Mouse (Mus musculus) heart, postnatal 14 days (tissue): ENCODE results near the gene Fggy. TPM values are rescaled to one million over a fixed set of nuclear protein-coding genes. Genes with fewer than 3 reads are reported as not detected.

Experiments used
- DNase-seq, 2 experiments: peaks; one replicate each; pipeline ENCODE4 v3.0.0; 2021 to 2022
- intact Hi-C: fragments of 180-260 bp; cut with DNase I; formaldehyde crosslinking; loops from one replicate; pipeline ENCODE4 v1.15.1; 2025
- total RNA-seq, 2 experiments: library from RNA; stranded (reverse); gene quantifications; 2 replicates each; pipeline ENCODE4 v1.2.3; 2021

Fggy gene
- total RNA-seq, 2 experiments from 2014 or later = 6.0 to 6.7 TPM

DNA sequence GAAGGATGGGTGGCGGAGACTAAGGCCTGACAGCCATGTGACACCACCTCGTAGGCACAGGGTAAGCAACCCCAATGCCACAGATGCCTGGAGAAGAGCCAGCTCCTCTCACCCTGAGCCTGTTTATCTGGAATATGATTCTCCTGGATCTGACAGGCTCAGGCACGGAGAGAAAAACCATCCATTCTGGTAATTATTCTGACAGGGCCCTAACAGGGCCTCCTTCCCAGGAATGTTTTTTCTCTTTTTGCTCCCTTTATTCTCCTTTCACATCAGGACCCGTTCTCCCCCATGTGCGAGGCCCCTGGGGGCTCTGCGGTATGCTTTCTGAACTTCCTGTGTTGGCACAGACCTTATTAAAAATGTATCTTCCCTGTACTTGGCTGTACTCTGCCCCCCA is 94.7 kb downstream of the Fggy start:
- no peak for DNase-seq
- intact Hi-C loops = no loop called here

DNA sequence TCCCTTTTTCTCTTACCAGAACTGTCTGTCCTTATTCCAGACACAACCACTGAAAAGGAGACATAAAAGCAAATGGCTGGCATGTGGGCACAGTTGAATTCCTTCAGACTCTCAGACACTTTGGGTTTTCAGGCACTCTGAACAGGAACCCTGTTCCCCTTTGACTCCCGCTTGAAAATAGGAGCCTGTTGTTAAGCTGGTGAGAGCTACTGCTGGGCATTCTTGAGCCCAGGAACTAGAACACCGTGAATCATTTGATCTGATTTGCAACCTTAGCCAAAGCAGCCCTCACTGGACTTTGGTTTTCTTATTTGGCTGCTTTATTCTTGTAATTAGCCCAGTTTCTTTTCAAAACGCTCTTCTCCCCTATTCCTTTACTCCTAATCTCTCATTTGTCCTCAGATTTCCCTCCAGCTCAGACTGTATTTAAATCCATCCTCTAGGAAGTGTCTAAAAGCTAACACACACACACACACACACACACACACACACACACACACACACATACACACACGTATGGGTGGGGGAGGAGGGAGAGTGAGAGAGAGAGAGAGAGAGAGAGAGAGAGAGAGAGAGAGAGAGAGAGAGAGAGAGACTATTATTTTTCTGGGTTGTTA is 96.1 kb downstream of the Fggy start:
- DNase-seq = no peak

DNA sequence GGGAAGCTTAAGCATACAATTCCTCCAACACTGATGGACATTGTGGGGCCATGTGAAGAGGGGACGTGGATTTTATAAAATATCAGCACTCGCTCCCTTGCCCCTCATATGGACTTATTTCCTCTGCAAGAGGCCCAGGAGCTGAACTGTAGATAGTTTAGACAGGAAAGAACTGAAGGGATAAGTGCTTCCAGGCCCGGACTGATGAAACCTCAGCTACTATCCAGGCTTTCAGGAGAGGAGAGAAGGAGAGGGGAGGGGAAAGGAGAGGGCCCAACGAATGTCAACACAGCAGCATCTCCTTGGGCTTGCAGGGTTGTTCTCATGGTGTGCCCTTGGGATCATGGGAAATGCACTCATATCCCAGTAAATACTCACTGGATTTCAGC is 96.6 kb downstream of the Fggy start:
- no peak for DNase-seq
- intact Hi-C loops = no loop called here

More for the DNA sequence above, 96.1 kb downstream of the Fggy start:
- intact Hi-C loops = no loop called here

DNA sequence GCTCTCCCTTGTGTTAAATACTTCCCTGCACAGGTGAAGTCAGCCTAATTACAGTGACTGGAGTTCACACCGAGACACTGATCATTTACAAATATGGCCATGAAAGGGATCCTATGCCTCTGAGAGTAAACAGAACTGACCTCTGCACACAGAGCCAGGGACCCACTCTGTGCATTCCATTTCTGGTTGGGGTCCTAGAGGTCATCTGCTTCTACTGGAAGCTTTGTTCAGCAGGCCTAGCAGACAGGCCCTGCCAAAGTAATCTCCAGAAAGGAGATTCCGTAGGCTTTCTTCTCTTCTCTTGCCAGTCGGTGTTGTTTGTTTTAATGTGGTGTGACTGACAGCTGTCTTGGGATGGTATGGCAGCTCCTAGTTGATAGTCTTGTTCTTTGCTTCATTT is 101.7 kb downstream of the Fggy start:
- DNase-seq = no peak
- intact Hi-C loops = no loop called here

DNA sequence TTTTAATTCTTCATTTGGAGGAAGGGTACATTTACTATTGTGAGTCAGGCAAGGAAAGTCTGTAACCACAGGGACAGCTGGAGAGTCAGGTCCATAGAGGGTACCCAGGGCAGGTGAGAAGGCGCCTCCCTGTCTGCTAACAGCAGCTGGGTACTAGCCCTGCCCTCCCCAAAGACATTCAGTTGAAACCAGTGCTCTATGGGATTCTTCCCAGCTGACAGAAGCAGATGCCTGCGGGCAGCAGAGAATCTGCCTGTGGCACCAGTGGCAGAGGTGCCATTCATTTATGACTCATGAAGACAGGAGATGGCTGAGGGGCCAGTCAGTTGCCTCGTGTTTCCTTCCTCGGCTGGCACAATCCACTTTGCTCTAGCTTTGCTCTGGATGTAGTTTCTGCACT is 106.3 kb downstream of the Fggy start:
- intact Hi-C loops = no loop called here
- no peak for DNase-seq

DNA sequence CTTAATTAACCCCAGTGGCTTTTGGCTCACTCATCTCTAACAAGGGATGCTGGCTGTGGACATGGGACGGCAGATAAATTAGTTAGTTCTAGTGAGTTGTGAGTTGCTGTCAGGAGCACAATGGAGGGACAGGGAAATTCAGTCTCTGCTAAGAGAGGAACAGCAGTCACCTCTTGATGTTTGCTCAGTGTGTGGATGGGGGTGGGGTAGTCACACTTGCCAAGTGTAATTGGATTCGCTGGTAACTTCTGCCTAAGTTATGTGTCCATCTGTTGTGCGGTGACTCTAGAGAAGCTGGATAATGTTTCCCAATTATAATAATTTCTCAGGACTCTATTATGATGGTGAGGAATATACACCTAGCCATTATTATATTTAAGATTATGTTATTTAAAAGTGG is 107.0 kb downstream of the Fggy start:
- intact Hi-C loops = no loop called here
- no peak for DNase-seq

DNA sequence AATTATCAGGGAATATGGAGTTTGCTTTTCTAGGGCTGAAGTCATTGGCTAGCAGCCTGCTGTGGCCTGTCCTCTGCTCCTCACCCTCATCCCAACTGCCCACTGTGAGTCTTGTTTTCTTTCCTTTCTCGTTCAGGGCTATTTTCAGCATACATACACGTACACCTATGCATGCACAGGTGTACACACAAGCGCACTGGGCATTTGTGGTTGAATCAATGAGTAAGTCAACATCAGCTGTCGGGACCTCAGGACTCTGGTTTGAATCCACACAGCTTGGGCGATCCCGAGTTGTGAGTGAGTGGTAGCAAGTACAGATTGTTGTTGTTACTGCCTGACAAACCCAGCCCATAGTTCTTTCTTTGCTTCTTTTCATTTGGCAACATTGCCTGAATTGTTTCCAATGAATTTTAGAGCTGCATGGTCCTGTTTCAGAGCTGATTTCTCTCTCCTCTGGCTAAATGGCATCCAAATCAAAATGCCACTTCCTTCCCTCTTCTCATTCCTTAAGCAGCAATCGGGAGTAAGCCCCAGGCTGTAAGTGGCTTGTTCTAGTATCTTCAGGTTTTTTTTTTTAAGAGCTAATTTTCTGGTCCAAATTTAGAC is 109.1 kb downstream of the Fggy start:
- intact Hi-C loops = no loop called here
- DNase-seq = no peak

DNA sequence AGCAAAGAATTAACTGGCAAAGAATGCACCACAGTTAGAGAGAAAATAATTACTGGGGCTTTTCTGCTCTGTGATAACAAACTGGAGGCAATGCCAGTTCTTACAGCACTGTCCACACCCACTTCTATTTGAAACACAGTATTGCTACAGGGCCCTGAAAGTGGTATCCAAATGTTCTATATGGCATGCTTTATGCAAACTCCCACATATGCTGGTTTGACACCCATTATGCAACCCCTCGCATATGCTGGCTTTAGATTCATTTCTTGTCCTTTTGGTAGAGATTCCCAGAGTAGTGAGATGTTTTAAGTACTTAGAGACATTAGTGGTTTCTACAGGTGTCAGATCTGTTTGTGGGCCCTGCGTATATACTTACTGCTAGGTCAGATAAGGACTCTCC is 109.6 kb downstream of the Fggy start:
- DNase-seq = no peak
- intact Hi-C loops = no loop called here

DNA sequence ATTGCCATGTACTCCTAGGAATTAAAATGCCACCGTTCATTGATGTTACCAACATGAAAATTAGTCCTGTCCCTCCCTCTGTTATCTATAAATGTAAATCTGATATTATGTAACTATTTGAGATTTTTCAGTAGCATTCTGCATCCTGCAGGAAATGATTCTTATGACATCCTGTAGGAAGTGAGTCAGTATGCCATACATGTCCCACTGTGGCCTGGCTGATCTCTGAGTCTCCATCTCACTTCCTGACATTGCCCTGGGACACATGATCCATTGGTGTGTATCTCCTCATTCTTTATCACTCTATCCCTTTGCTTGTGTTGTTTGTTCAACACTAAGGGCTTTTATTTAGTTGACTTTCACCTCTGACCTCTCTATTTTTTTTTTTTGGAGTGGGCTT is 110.3 kb downstream of the Fggy start:
- no peak for DNase-seq
- intact Hi-C loops = no loop called here

DNA sequence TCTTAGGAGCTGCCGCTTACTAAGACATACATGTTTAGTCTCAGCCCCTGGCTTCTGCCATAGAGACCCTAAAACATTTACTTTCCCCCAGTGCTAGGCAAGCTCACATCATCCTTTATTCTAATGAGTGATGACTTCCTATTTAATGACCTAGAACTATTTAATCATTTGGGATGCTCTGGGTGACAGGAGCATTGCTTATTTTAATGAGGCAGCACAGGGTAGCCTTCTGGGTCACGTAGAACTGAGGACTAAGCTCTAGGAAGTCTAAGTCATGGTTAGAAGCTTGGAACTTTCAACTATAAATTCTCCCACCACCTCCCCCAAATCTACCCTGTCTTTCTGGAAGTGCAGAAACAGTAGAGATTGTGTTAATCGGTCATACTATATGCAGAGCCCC is 111.2 kb downstream of the Fggy start:
- intact Hi-C loops = no loop called here

DNA sequence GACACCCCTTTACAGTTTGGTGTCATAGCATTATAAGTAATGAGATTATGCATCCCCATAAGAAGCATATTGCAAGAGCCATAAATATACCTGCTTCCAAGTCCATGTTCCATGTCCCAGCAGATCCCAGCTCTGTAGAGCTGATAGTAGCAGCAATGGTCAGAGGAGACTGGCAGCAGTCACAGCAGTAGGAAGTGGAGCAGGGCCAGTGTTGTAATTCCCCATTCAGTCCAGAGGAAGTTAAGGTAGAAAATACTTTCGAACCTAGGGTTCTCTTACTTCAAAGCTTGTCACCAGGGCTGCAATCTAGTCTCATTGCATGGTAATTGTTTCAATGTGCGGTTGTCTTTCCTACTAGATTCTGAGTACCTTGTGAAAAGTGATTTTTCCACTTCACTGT is 112.0 kb downstream of the Fggy start:
- no peak for DNase-seq
- intact Hi-C loops = no loop called here

More for the DNA sequence above, 111.2 kb downstream of the Fggy start:
- no peak for DNase-seq

DNA sequence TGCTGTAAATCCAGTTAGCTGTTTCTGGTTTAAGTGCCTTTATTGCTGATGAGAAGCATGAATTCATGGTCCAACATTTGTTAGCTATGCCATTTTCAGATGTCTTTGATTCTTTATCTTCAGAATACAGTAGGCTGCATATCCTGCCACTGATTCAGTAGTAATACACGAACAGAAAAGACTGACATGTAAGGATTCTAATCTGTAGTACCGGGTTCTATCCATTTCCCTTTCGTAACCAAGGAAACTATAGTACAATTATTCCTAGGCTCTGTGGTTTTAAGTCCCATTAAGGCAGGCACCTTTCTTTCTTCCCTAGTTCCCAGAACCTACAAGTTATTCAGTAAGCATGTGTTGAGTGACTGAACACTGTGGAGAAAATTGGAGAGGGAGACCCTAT is 113.3 kb downstream of the Fggy start:
- intact Hi-C loops = no loop called here

DNA sequence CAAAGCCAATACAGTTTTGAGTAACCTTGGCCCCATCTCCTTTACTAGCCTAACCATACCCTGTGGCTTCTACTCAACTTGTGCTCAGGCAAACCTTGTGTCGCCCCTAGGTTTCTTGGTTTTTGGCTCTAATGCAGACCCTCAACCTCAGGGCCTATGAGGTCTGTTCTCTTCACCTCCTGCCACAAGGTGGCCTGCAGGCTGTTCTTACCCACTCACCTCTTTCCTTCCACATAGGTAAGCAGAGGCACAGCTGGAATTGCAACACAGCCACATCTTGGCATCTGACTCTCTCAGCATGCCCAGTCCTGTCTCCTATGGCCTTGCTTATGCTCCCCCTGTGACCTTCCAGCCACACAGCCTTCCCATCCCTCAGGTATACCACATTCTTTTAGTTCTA is 114.7 kb downstream of the Fggy start:
- no peak for DNase-seq
- intact Hi-C loops = no loop called here

More for the DNA sequence above, 113.3 kb downstream of the Fggy start:
- no peak for DNase-seq

DNA sequence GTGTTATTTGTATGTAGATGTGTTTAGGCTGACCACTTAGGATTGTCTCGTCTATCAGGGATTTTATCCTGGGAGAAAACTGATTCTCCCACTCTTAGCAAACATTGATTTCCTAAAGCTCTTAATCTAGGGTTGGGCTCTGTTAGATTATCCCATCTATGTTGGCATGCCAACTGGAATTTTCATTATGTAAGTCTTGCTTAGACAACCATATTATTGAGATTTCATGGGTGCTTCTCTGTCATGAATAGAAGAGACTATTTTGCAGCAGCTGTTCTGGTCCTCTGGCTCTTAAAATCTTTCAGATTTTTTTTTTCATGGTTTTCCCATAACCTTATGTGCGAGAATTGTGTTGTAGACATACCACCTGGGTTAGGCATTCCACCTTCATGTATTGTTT is 119.1 kb downstream of the Fggy start:
- DNase-seq = no peak
- intact Hi-C loops = no loop called here

DNA sequence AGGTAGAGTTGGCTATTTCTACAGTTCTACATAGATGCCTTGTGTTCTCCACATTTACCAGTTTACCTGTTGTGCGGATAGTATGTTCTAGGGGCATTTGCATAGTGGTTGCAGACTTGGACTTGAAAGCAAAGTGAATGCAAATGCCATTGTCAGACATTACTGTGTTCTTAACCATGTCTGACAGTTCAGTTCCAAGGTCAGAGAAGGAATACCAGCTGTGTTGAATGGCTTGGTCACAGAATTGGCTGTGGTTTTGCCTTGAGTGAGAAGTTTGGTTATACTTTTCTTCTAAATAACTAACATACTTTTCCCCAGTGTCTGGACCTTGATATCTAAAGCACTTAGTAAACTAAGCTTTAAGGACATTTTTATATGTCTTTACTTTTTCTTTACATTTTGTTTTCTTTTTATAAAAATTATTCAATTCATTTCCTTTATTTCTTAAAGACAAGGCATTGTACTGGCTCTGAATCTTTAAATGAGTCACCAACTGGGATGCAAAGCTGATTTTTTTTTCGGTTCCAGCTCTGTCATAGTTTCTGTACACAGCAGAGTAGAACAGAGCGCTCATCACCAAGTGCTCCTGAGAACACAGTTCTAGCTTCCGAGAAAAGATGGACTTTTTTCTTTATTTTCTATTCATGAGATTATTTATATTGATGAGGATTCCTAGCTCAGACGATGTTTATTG is 123.6 kb downstream of the Fggy start:
- no peak for DNase-seq
- intact Hi-C loops = no loop called here

DNA sequence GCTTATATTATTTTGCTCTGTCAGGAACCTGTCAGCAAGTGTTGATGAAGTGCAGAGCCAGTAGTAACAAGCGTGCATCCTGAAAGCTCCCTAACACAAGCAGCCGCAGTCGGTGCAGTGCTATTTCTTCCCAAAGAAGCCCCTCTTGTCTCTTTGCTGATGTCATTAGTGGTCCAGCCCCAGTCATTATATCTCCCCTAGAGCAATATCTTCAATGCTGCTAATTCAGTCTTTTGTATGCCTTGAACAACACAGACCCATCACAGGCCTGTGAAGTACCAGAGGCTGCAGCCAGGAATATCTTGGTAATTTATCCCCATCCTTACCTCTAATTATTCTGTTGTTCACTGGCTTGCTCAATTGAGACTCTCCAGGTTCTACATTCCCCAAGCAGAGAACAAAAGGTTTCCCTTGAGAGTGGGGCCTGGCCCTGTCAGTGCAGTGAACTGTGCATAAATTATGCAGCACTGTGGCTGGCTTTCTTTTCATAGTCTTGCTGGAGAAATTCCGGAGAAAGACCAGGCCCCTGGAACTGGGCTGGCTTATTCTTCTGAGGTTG is 127.3 kb downstream of the Fggy start:
- DNase-seq = no peak
- intact Hi-C loops = no loop called here

DNA sequence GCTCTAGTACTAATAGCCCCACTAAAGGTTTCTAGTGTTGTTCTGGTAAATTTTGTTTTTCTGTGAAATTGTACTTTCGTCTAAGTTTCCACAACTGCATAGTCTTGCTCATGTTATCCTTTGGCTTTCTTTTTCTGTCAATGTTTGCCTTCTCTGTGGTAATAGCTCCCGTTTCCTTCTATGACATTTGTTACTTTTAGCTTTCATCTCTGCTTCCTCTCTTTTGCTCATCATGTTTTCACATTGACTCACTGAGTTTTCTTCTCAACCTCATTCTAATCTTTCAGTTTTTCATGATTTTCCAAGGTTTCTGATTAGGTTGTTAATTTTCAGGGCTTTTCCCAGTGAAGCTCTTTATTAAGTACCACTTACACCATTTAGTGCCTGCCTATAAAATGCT is 129.5 kb downstream of the Fggy start:
- DNase-seq = no peak
- intact Hi-C loops = no loop called here

DNA sequence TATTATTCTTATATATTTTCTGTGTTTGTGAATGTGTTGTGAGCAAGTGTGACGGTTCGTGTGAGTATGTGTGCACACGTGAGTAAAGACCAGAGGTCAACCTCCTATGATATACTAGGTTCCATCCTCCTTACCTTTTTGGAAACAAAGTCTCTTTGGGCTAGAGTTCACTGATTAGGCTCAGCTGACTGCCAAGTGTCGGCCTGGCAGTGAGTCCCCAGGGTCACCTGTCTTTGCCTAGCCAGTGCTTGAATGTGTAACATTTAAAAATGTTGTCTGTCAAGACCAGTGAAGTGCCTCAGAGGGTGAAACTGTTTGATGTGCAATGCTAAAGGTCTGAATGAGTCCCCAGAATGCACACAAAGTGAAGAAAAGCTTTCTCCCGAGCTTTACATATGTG is 130.0 kb downstream of the Fggy start:
- DNase-seq = no peak
- intact Hi-C loops = no loop called here

DNA sequence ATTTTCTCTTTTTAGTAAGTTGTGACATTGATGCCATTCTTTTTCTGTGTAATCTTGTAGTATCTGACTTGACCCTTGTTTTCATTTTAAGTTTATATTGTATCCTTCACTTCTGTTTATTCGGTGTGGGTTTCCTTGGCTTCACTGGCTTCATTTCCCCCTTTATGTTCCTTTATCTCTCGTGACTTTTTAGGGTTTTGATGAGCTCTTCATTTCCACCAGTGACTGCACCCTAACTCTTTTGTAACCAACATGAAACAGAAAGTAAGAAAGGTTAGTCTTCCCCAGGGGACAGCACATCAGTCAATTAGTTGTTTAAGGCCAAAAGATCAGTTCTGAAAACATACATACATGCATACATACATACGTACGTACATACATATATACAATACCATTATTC is 130.9 kb downstream of the Fggy start:
- intact Hi-C loops = no loop called here
- DNase-seq = no peak

DNA sequence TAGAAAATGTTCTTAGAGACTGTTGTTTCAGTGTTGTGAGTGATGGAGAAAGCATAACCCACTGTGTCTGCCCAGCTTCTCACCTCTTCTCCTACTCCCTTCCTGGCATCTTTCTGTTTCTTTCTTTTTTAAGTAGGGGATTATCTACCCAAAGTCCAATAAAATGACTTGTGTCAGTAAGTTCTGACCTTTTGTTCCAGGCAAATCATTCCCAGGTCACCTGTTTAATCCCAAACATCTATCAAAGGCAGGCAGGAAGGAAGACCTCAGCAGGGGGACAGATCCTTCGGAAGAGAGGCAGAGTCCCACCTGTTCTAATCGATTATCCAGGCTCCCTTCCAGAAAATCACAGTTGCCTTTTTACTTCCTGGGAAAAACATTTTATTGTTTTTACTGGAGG is 143.1 kb downstream of the Fggy start:
- intact Hi-C loops = no loop called here
- no peak for DNase-seq

DNA sequence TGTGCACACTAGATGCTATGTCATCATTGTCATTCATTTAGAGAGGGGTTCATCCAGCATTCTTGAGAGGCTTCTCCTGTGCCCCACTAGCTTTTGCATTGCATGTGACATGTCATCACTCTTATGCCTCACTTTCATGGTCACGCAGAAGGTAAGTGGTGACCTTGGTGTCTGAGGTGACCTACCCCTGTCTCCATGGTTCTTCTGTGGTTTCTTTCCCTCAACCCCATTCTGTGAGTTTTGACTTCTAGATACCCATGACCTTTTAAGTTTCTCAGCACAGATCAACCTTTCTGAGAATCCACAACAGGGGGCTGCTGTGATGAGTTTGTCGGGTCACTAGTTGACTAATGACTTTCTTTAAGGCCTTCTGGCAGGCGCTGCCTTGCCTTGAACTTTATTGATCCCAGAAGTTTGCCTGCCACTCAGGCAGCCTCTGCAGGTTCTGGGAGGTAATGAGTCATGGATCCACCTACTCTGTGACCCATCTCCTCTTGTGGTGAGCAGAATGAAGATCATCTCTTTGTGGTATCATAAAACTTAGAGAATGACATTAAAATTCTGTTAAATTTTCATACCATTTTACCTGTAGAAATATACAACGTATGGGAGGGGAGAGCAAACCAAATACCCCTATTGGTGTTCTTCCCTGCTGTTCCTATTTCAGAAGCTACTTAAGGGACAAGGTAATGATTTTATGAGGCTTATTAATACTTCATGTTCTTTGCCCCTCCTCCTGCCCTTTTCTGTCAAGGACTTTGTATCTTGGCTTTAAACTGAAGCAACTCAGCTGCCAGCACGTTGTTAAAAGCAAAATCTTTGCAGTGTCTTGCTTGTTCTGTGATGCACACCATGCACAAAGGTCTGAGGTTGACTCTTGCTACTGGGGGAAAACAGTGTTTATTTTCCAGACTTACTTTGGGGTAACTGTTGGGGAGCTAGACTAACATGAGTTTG is 150.9 kb downstream of the Fggy start:
- no peak for DNase-seq
- intact Hi-C loops = no loop called here
